Mouse (Mus musculus): ENCODE measurements at regions not wholly inside any gene's neighbourhood (a gene's known extent, or its start where the extent isn't known, plus 50 kb on each side); places are given as distances from the start of the nearest gene placed in this dataset.

DNA sequence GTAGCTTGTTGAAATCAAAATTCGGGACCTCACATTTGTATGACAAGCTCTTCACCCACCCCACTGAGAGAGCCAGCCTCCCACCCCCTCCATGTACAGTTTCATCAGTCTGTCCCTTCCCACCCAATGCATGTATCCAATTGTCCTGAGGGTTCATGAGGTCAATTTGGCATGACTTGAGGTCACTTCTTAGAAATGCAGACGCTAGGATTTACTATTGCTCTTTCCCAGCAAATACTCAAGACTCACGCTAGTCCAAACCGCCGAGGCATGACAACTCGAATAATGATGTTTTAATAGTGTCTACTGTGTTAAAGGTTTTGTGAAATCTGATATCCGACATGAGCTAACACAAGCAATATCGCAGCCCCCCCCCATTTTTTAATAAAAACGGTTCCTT, 347.6 kb upstream of the Gm765 start:
- TF ChIP-seq CTCF (IDR thresholded peaks at IDR 0.05; ENCODE audit: insufficient read depth, low read depth, low read length) = no peak
- no peak for TF ChIP-seq POLR2A (IDR thresholded peaks at IDR 0.05; ENCODE audit: insufficient read depth, low read depth, low read length)
